Mouse (Mus musculus) C2C12 (cell line): ENCODE data around the gene Gm48552. TPM values are rescaled to one million over a fixed set of nuclear protein-coding genes. Genes with fewer than 3 reads are reported as not detected.

Experiments used
- H3K27me3 ChIP-seq: one replicate; pipeline ENCODE4 v1.6.1; 2011; ENCODE audit not compliant: control insufficient read depth, insufficient read depth, insufficient read length
- H3K36me3 ChIP-seq: one replicate; pipeline ENCODE4 v1.6.1; 2011; ENCODE audit not compliant: control insufficient read depth, insufficient read depth
- H3K4me3 ChIP-seq: one replicate; pipeline ENCODE4 v1.5.1; 2011; ENCODE audit warnings: mild to moderate bottlenecking, control low read depth; ENCODE audit not compliant: poor library complexity, insufficient read depth, severe bottlenecking
- H3K79me2 ChIP-seq: one replicate; pipeline ENCODE4 v1.6.1; 2011; ENCODE audit not compliant: control insufficient read depth, insufficient read depth
- H3K79me3 ChIP-seq: one replicate; pipeline ENCODE4 v1.6.1; 2011; ENCODE audit warnings: low read depth, control low read depth
- H3ac ChIP-seq: one replicate; pipeline ENCODE3; 2011; ENCODE audit warnings: low read depth; ENCODE audit not compliant: control insufficient read depth, insufficient read length
- CEBPB ChIP-seq: IDR thresholded peaks from one replicate; pipeline ENCODE4 v1.6.1; 2011; ENCODE audit warnings: low read depth, mild to moderate bottlenecking, control low read depth, moderate library complexity
- CTCF ChIP-seq: IDR thresholded peaks from one replicate; pipeline ENCODE4 v1.5.1; 2011; ENCODE audit not compliant: control insufficient read depth, insufficient read depth, insufficient read length
- FOSL1 ChIP-seq: IDR thresholded peaks from one replicate; pipeline ENCODE4 v1.8.0; 2011; ENCODE audit warnings: mild to moderate bottlenecking, low read length; ENCODE audit not compliant: poor library complexity, insufficient read depth, severe bottlenecking
- MAX ChIP-seq: IDR thresholded peaks from one replicate; pipeline ENCODE4 v1.6.1; 2011; ENCODE audit warnings: mild to moderate bottlenecking, control low read depth
- MYOD1 ChIP-seq: IDR thresholded peaks from one replicate; pipeline ENCODE4 v1.6.1; 2011; ENCODE audit warnings: low read depth; ENCODE audit not compliant: control insufficient read depth, insufficient read length
- MYOG ChIP-seq: IDR thresholded peaks from one replicate; pipeline ENCODE4 v1.6.1; 2011; ENCODE audit not compliant: control insufficient read depth, insufficient read length; ENCODE audit errors: extremely low read depth
- USF1 ChIP-seq: IDR thresholded peaks from one replicate; pipeline ENCODE4 v1.6.1; 2011; ENCODE audit warnings: low read depth, mild to moderate bottlenecking, control low read depth, moderate library complexity
- polyA plus RNA-seq: library from polyadenylated mRNA; unstranded; fragments of >200 nt; fragmentation: generic; extraction: Trizol; gene quantifications from one replicate; pipeline ENCODE4 v1.2.1, GENCODE M21; 2012; ENCODE audit warnings: missing spikeins

The Gm48552 gene
- polyA plus RNA-seq, 1 experiment: 0.20 TPM

DNA sequence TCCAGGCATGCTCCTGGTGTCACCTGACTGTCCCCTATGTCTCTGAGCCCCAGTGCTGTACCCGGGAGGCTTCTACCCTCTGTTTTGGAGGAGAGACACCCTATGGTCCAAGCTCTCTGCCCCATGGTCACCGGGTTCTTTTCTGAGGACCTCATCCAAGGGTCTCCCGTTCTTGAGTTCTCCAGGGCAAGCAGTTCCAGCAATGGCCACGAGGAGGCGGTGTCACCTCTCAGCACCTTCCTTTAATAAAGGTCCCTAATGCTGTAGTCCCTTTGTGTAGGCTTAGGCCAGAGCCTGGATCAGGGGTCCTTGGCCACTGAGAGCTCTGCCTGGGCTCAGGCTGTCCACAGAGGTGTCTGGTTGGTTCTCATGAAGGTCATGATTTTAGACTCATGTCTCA is 6.3 kb downstream of the Gm48552 start:
- TF ChIP-seq CTCF: peak; percentile 67
- TF ChIP-seq MAX: no peak
- Histone ChIP-seq H3ac (no peak overlapping the region), H3K4me3 (no peak overlapping the region), H3K27me3 (no peaks in the 10 kb centered on the region), H3K36me3 (peaks cover 39% of the 10 kb centered on the region), H3K79me3 (peaks cover 7% of the 10 kb centered on the region), H3K79me2 (no peaks in the 10 kb centered on the region)

DNA sequence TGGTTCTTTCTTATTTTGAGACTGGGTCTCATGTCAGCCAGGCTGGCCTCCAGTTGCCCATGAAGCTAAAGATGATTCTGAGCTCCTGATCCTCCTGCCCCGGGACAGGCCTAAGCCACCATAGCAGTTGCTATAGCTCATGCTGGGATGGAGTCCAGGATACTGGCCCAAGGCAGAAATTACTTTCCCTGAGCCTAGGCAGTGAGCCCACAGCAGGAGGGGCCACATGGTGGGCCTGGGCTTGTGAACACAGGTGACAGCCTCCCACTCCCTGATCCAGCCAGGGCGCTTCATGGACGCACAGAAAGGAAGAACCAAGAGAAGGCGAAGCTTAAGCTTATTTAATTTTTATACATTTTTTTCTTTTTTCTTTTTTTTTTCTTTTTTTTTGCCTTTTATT is 7.1 kb downstream of the Gm48552 start:
- H3K36me3 ChIP-seq: peaks cover 47% of the 10 kb centered on the region
- H3K27me3 ChIP-seq: no peaks in the 10 kb centered on the region
- peaks cover 7% of the 10 kb centered on the region for H3K79me3 ChIP-seq
- no peak overlapping the region for H3K4me3 ChIP-seq
- no peaks in the 10 kb centered on the region for H3K79me2 ChIP-seq
- no peak overlapping the region for H3ac ChIP-seq
- TF ChIP-seq CTCF: no peak
- TF ChIP-seq CEBPB: no peak
- no peak for TF ChIP-seq MYOG
- TF ChIP-seq MYOD1: no peak
- no peak for TF ChIP-seq MAX
- TF ChIP-seq USF1: no peak
- TF ChIP-seq FOSL1: no peak

DNA sequence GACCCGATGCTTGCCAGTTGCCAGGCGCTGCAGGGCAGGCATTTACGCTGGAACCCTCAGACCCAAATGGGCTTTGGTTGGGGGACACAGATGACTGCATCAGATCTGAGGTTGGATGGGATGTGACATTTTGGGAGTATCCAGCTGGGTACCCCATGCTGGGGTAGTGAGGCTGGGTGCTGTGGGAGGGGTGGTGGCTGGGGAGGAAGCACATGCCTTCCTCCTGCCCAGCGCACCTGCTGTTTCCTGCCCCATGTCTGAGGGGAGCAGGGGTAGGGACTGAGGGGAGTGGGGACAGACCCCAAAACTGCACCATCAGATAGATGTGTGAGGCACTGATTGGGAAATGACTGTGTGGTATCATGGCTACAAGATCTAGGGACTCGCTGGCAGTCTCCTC is 7.9 kb downstream of the Gm48552 start:
- Histone ChIP-seq H3K36me3 (peaks cover 56% of the 10 kb centered on the region), H3K27me3 (no peaks in the 10 kb centered on the region), H3K79me2 (no peaks in the 10 kb centered on the region), H3K4me3 (no peak overlapping the region), H3K79me3 (peaks cover 7% of the 10 kb centered on the region), H3ac (no peak overlapping the region)
- TF ChIP-seq MYOD1 (no peak), CTCF (no peak), USF1 (no peak), CEBPB (no peak), FOSL1 (no peak)

DNA sequence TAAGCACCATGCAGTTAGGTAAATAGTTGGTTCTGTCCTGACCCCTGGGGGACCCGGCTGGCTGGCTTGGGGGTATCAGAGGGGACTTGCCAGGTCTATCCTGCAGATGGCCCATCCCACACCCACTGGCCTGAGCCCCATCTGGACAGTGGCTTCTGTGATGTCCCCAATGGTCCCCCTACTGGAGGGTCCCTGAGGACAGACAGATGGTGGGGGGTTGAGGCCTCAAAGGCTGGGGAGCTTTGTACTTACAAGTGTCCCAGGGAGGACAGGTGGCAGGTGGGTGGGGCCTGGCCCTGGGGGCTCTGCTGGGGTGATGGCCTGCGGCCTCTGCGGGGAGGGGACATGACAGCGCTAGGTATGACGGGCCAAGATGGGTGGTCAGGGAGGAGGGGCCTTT is 10.5 kb downstream of the Gm48552 start:
- H3K36me3 ChIP-seq: peaks cover 80% of the 10 kb centered on the region

DNA sequence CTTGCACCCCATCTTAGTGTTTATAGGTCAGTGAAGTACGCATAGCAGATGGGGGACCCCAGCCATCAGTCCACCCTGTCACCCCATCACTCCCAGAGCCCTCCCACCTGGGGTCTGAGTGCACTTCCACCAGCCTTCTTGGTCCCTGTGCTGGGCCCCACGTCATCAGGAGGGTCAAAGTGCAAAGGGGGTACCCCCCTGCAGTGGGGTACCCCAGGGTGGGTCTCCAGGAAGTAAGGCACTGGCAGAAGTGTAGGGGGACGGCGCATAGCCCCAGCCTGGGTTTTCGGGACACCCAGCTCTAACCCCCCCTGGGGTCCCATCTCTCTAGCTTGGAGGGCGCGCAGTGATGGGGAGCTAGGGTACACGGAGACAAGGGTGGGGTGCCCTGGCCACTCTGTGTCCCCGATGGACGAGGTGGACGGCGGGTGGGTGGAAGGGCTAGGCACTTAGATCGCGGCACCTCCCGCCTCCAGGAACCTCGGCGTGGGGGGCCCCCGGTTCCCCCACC is 11.0 kb downstream of the Gm48552 start:
- H3K36me3 ChIP-seq: peaks cover 85% of the 10 kb centered on the region
- H3ac ChIP-seq: no peak overlapping the region

More for the DNA sequence above, 10.5 kb downstream of the Gm48552 start:
- Histone ChIP-seq H3K4me3 (no peak overlapping the region), H3K79me3 (peaks cover 11% of the 10 kb centered on the region), H3ac (no peak overlapping the region), H3K27me3 (no peaks in the 10 kb centered on the region), H3K79me2 (peaks cover 18% of the 10 kb centered on the region)
- TF ChIP-seq CEBPB (no peak), MAX (no peak), CTCF (no peak), MYOG (no peak), FOSL1 (no peak), USF1 (no peak), MYOD1 (no peak)

DNA sequence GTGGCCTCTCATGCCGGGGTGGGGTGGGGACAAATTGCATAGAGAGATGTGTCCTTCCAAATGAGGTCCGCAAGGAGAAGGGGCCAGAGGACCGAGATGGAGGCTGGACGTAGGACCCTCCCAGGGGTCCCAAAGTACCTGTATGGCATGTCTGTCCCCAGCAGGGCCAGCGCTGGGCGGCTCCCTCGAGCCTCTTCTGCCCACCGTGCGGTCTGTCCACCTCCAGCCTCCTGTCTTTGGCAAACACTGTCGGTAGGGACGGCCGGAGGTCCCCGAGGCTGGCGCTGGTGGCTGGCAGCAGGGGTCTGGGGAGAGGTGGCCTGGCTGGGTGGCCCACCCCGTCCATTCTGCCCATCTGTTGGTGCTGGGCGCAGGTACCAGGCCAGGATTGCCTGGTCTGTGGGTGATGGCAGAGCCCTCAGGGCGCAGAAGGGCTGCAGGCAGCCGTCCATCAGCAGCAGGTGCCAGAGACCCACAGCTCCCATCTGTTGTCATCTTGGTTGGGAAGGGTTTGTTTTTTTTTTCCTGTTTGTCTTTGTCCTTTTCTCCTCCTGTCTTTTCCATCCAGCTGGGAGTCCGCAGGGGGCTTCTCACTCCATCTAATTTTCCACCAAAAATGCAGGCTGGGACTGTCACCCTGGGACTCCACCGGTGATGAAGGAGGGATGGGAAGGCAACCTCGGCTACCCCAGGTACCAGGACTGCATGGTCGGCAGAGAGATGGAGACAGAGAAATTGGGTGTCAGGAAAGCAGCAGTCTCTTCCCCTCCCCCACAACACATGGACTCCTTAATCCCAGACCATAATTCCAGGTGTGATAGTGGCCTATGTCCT is 11.8 kb downstream of the Gm48552 start:
- peaks cover 91% of the 10 kb centered on the region for H3K36me3 ChIP-seq
- H3K4me3 ChIP-seq: no peak overlapping the region
- H3ac ChIP-seq: no peak overlapping the region
- H3K27me3 ChIP-seq: no peaks in the 10 kb centered on the region
- TF ChIP-seq MYOG (no peak), CTCF (no peak), CEBPB (no peak), USF1 (no peak), MAX (no peak), FOSL1 (no peak), MYOD1 (no peak)
- H3K79me2 ChIP-seq: peaks cover 26% of the 10 kb centered on the region
- peaks cover 13% of the 10 kb centered on the region for H3K79me3 ChIP-seq

More for the DNA sequence above, 11.0 kb downstream of the Gm48552 start:
- Histone ChIP-seq H3K79me2 (peaks cover 24% of the 10 kb centered on the region), H3K27me3 (no peaks in the 10 kb centered on the region), H3K4me3 (no peak overlapping the region), H3K79me3 (peaks cover 11% of the 10 kb centered on the region)
- TF ChIP-seq MAX (no peak), CTCF (no peak), FOSL1 (no peak), USF1 (no peak), CEBPB (no peak), MYOG (no peak)
